Mouse (Mus musculus): ENCODE results near the gene Crip2. TPM values are rescaled to one million over a fixed set of nuclear protein-coding genes. Genes with fewer than 3 reads are reported as not detected.

Gene Crip2
- total and polyA plus RNA-seq, 2 experiments from 2014 or later: 198 to 533 TPM

DNA sequence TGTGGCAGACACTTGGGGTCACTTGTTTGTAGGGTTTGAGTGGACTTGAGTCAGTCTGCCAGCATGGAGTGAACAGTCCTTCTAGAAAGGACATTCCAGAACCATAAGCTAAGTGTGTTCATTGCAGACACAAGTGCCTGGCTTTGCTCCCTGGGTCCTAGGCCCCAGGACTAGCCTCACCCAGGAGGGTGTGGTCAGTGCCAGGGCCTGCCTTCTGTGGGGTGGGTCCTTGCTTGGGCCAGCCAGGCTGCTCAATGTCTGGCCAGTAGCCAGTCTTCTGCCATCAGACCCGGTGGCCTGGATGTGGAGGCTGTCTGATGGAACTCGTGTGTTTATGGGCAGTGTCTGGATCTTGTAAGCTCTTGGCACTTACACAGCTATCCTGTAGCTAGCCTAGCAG lies 7.5 kb upstream of the Crip2 start:
- no peak overlapping the region for H3K4me3 ChIP-seq (ENCODE audit: low read depth, low read length)
- no peaks in the 10 kb centered on the region for H3K4me1 ChIP-seq (ENCODE audit: insufficient read depth)
- H3K36me3 ChIP-seq (ENCODE audit: insufficient read depth): peaks cover 94% of the 10 kb centered on the region
- no peaks in the 10 kb centered on the region for H3K27me3 ChIP-seq (ENCODE audit: insufficient read depth, low read length)
- 37% methylated on average over 2 of the region's 2 CpGs for WGBS
- H3K9me3 ChIP-seq (ENCODE audit: low read length): no peaks in the 10 kb centered on the region
- no peak for TF ChIP-seq CTCF (IDR thresholded peaks at IDR 0.05; ENCODE audit: low read depth)
- no peak overlapping the region for H3K9ac ChIP-seq
- ATAC-seq (peak; percentile 18; the same call in 1 of the 2 replicates), DNase-seq (no peak)
- no peak overlapping the region for H3K4me2 ChIP-seq (ENCODE audit: low read depth)
- no peak overlapping the region for H3K27ac ChIP-seq (ENCODE audit: low read depth, low read length)

DNA sequence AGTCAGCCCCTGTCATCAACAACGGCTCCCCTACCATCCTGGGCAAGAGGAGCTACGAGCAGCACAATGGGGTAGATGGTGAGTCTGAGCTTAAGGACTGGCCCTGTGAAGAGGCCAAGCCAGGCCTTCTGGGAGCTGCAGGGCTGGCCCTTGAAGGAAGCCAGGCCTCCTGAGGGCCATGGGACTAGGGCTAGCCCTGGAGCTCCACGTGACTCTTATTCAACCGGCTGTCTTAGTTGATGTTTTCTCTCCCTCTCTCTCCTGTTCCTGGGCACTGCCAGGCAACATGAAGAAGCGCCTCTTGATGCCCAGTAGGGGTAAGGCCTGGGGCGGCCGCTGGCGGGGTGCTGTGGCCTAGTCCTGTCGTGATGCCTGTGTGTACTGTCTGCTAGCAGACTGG lies 6.8 kb upstream of the Crip2 start:
- no peak overlapping the region for H3K9ac ChIP-seq
- WGBS: 88% methylated on average over 9 of the region's 9 CpGs
- no peaks in the 10 kb centered on the region for H3K4me1 ChIP-seq (ENCODE audit: insufficient read depth)

DNA sequence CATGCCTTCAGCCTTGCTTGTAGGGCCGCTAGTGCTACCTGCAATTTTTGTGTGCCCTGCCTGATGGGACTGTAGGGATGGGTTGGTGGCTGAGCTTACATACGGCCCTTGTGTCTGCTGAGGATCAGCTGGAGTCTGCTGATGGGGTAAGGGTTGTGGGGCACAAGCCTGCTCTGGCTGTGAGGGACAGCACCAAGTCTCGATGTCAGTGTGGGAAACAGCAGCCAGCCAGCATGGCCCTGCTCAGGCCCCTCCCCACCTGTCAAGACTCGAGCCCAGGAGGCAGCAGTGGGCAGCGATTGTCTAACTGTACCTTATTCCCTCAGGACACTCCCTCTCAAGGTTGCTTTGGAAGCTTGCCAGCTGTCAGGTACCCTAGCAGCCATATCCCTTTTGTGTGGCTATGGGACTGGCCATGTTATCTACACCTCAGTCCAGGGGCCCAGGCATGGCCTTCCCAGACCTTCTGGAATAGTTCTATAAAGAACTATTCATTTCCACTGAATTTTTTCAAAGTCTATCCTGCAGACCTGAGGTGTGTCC lies 6.1 kb upstream of the Crip2 start:
- Histone ChIP-seq H3K4me2 (ENCODE audit: low read depth) (no peak overlapping the region), H3K36me3 (ENCODE audit: insufficient read depth) (peaks cover 85% of the 10 kb centered on the region), H3K9ac (no peak overlapping the region), H3K4me1 (ENCODE audit: insufficient read depth) (no peaks in the 10 kb centered on the region), H3K27me3 (ENCODE audit: insufficient read depth, low read length) (no peaks in the 10 kb centered on the region), H3K4me3 (ENCODE audit: low read depth, low read length) (no peak overlapping the region), H3K9me3 (ENCODE audit: low read length) (no peaks in the 10 kb centered on the region), H3K27ac (ENCODE audit: low read depth, low read length) (no peak overlapping the region)
- ATAC-seq: no peak
- WGBS: 78% methylated on average over 5 of the region's 5 CpGs
- DNase-seq: no peak
- TF ChIP-seq CTCF (IDR thresholded peaks at IDR 0.05; ENCODE audit: low read depth): no peak

More for the DNA sequence above, 6.8 kb upstream of the Crip2 start:
- peaks cover 91% of the 10 kb centered on the region for H3K36me3 ChIP-seq (ENCODE audit: insufficient read depth)
- no peaks in the 10 kb centered on the region for H3K27me3 ChIP-seq (ENCODE audit: insufficient read depth, low read length)
- ATAC-seq (no peak), DNase-seq (no peak)
- no peaks in the 10 kb centered on the region for H3K9me3 ChIP-seq (ENCODE audit: low read length)
- no peak for TF ChIP-seq CTCF (IDR thresholded peaks at IDR 0.05; ENCODE audit: low read depth)
- no peak overlapping the region for H3K4me2 ChIP-seq (ENCODE audit: low read depth)
- H3K4me3 ChIP-seq (ENCODE audit: low read depth, low read length): no peak overlapping the region
- no peak overlapping the region for H3K27ac ChIP-seq (ENCODE audit: low read depth, low read length)

DNA sequence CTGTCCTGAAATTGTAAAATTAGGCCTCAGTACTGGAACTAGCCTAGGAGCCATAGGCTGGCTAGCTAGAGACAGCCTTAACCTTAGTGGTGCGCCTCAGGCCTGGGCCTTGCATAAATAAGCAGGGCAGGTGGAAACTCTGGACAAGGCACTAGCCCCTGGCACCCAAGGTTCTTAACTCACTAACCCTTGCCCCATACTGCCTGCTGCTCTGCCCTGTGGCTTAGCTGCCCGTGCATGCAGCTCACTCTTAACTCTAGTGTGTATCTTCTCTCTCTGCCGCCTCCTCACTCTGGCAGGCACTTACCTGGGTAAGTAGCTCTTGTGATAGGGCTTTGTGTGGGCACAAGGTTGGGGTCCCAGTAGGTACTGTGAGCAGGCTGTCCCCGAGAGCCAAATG lies 5.5 kb upstream of the Crip2 start:
- ATAC-seq (no peak), DNase-seq (no peak)
- Histone ChIP-seq H3K9me3 (ENCODE audit: low read length) (no peaks in the 10 kb centered on the region), H3K27me3 (ENCODE audit: insufficient read depth, low read length) (no peaks in the 10 kb centered on the region), H3K9ac (no peak overlapping the region), H3K27ac (ENCODE audit: low read depth, low read length) (no peak overlapping the region), H3K36me3 (ENCODE audit: insufficient read depth) (peaks cover 80% of the 10 kb centered on the region), H3K4me2 (ENCODE audit: low read depth) (no peak overlapping the region), H3K4me1 (ENCODE audit: insufficient read depth) (peaks cover 4% of the 10 kb centered on the region; the same call in 1 of the 2 replicates), H3K4me3 (ENCODE audit: low read depth, low read length) (no peak overlapping the region)
- WGBS: 96% methylated on average over 4 of the region's 4 CpGs
- TF ChIP-seq CTCF (IDR thresholded peaks at IDR 0.05; ENCODE audit: low read depth): no peak

DNA sequence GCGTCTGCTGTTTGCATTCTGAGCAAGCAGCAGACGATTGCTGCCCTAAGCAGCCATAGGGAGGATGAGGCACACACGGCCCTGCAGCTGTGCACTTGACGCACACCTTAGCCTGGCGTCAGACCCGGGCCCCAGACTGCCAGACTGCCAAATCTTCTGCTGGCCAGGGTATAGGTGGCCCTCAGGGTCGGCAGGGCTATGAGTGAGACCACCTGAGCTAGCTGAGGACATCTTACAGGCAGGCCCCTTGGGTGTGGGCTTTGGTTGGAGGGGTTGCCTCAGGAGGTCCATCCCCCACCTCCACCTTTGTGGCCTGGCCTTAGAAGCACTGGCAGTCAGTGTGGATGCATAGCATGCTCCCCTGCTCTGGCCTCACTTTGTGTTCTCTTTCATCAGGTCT lies 4.6 kb upstream of the Crip2 start:
- Histone ChIP-seq H3K4me2 (ENCODE audit: low read depth) (no peak overlapping the region), H3K36me3 (ENCODE audit: insufficient read depth) (peaks cover 71% of the 10 kb centered on the region), H3K9ac (no peak overlapping the region), H3K27me3 (ENCODE audit: insufficient read depth, low read length) (no peaks in the 10 kb centered on the region), H3K4me1 (ENCODE audit: insufficient read depth) (peaks cover 7% of the 10 kb centered on the region; the same call in 1 of the 2 replicates), H3K9me3 (ENCODE audit: low read length) (no peaks in the 10 kb centered on the region), H3K27ac (ENCODE audit: low read depth, low read length) (no peak overlapping the region), H3K4me3 (ENCODE audit: low read depth, low read length) (no peak overlapping the region)
- 92% methylated on average over 7 of the region's 7 CpGs for WGBS
- no peak for TF ChIP-seq CTCF (IDR thresholded peaks at IDR 0.05; ENCODE audit: low read depth)
- ATAC-seq: no peak
- DNase-seq: no peak

DNA sequence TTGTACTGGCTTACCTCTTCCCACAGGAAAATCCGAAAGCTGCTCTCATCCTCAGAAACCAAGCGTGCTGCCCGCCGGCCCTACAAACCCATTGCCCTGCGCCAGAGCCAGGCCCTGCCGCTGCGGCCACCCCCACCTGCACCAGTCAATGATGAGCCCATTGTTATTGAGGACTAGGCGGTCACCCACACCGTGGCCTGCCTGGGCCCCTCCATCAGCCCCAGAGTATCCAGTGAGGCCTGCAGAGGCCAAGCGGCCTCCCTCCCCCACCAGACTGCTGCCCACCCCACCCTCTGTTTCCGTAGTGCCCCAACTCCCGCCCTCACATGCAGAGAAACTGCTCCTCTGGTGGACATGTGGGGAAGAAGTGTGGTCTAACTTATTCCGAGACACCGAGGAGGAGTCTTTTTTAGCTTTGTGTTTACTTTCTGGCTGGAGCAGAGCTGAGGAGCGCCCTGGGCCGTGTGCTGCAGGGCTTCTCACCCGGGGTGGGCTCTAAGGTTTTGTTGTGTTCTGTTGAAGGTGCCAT lies 3.5 kb upstream of the Crip2 start:
- ATAC-seq (no peak), DNase-seq (no peak)
- peaks cover 59% of the 10 kb centered on the region for H3K36me3 ChIP-seq (ENCODE audit: insufficient read depth)
- H3K9ac ChIP-seq: no peak overlapping the region
- H3K9me3 ChIP-seq (ENCODE audit: low read length): no peaks in the 10 kb centered on the region
- H3K27ac ChIP-seq (ENCODE audit: low read depth, low read length): no peak overlapping the region
- no peaks in the 10 kb centered on the region for H3K27me3 ChIP-seq (ENCODE audit: insufficient read depth, low read length)
- WGBS: 79% methylated on average over 17 of the region's 17 CpGs
- peaks cover 14% of the 10 kb centered on the region for H3K4me1 ChIP-seq (ENCODE audit: insufficient read depth)
- TF ChIP-seq CTCF (IDR thresholded peaks at IDR 0.05; ENCODE audit: low read depth): peak; percentile 11; the same call in 1 of the 2 replicates
- H3K4me2 ChIP-seq (ENCODE audit: low read depth): no peak overlapping the region
- H3K4me3 ChIP-seq (ENCODE audit: low read depth, low read length): no peak overlapping the region

DNA sequence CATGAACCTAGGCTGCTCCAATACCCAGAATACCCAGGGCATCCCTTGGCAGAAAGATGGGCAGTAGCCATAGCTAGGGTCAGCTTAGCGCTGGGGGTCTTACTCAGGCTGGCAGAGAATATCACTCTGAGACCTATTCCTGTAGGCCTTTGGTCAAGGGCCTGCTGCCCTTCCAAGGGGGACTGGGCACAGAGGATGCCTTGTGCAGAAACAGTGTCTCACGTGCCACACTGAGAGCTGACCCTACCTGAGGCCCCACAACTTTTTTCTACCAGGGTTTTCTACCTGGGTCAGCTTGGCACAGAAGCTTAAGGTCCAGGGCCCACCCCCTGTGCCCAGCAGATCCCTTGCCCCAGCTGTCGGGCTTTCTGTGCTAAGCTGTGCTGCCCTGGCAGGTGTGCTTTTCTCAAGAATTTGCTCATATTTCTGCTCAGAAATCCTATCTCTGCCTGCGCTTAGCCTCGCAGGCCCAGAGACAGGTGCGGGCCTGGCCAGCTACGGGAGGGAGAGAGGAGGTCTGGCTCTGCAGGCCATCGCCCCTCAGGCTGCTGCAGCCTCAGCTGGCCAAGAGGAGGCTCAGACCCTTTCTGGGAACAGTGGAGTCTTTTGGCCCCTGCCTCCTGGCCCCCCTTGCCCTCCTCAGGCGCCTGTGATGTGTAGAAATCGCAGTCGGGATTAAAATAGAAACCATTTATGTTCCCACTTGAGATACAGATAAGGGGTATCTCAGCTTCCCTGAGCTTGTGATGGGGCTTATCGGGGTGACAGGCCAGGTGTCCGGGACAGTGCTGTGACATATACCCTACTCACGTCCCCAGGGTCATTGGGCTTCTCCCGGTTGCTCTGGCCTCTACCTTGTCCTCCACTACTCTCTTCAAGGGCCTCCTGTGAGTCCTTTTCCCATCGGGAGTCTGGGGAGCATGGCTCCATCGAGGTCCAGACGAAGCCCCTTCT lies 2.5 kb upstream of the Crip2 start:
- DNase-seq (no peak), ATAC-seq (no peak)
- no peaks in the 10 kb centered on the region for H3K27me3 ChIP-seq (ENCODE audit: insufficient read depth, low read length)
- peaks cover 23% of the 10 kb centered on the region for H3K4me1 ChIP-seq (ENCODE audit: insufficient read depth)
- peaks cover 49% of the 10 kb centered on the region for H3K36me3 ChIP-seq (ENCODE audit: insufficient read depth)
- TF ChIP-seq CTCF (IDR thresholded peaks at IDR 0.05; ENCODE audit: low read depth): no peak
- H3K4me2 ChIP-seq (ENCODE audit: low read depth): no peak overlapping the region
- no peaks in the 10 kb centered on the region for H3K9me3 ChIP-seq (ENCODE audit: low read length)
- H3K4me3 ChIP-seq (ENCODE audit: low read depth, low read length): no peak overlapping the region
- WGBS: 85% methylated on average over 18 of the region's 18 CpGs
- H3K27ac ChIP-seq (ENCODE audit: low read depth, low read length): no peak overlapping the region
- no peak overlapping the region for H3K9ac ChIP-seq
